Mouse (Mus musculus) v-Abl transformed pro-B cells (cell line): Measurements from ENCODE around the gene Klc2.
"Not testable (repeated sequence)": the region's sequence is repeated elsewhere in the genome, so short reads cannot be mapped to it uniquely, and the experiment has no call there.

Source experiments
- in situ Hi-C, 2 experiments: fragments of 400-800 bp; cut with MboI; formaldehyde crosslinking; loops; one replicate each; pipeline ENCODE4 v1.15.1; 2025; ENCODE audit not compliant: unreplicated experiment in 2 of 2

Gene Klc2

GRCm38 (mm10) chr19:5118384-5118698 is at the start of gene Klc2:
Gene Klc2 (minus strand): TSS chr19:5118560.
- in situ Hi-C loops: no loop called here

DNA sequence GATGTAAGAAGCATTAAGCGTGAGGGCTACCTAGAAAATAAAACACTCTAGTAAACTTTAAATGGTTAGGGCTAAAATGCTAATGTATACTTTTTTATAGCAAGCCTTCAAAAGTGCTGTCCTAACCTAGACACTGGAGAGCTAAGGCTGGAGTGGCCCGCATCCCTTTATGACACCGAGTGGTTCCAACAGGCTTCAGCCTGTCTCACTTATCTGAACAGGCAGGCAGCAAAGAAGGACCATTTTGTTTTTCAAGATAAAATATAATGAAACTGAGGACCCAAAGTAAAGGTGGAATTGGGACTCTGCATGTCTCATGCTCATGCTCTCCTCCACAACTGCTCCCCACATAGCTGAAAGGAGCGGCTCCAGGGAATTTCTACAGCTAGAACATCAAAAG is 49.1 kb upstream of the Klc2 start:
- in situ Hi-C loops: no loop called here

DNA sequence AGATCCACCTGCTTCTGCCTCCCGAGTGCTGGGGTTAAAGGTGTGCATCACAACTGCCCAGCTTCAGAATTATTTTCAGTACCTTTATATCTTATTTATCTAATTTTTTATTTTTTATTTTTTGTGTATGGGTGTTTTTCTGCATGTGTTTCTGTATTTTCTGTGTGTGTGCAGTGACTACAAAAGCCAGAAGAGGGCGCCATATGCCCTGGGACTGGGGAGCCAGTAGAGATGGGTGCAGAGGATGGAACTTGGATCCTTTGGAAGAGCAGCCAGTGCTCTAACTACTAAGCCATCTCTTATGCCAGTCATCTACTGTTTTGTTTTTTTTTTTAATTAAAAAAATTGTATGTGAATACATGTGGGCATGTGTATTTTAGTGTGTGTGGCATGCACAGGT is 46.0 kb upstream of the Klc2 start:
- in situ Hi-C loops: no loop called here

DNA sequence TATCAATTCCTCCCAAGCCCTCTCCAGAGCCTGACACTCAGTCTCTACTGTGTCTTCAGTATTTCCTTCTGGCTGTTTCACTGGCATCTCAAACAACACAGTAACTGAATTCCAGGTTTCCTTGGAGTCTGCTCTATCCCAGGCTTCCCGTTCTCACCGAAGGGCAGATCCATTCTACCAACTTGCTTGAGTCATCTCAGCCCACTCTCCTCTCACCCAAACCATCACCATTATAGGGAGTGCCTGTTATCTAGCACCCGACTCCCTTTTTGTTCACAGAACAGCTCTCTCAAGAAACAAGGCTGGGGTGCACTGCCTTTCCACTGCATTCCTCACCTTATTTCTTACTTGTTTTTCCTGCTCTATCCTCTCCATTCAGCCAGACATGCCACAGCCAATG is 43.6 kb upstream of the Klc2 start:
- in situ Hi-C loops: no loop called here

- in situ Hi-C loops: no loop called here
Measured at GRCm38 (mm10) chr19:5152261-5152660, 33.9 kb upstream of the Klc2 start.

DNA sequence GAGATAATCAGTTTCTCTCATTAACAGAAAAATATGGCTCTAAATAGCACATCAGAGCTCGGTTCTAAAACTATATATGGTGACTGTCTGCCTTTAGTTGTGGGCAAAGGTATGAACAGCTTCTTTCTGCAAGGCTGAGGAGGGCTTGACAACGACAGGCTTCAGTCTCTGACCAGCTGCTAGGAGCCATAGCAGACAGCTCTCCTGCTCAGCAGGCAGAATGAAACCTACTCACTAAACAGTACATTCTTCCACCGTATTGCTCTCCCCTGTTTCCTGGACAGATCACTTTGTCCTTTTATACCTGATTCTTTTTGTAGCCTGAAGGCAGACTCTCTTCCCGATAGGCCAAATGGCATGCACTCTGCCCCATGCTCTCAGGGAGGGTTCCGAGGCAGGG is 33.4 kb upstream of the Klc2 start:
- in situ Hi-C loops: no loop called here

GRCm38 (mm10) chr19:5151331-5151730 is 33.0 kb upstream of the Klc2 start:
- in situ Hi-C loops: no loop called here

DNA sequence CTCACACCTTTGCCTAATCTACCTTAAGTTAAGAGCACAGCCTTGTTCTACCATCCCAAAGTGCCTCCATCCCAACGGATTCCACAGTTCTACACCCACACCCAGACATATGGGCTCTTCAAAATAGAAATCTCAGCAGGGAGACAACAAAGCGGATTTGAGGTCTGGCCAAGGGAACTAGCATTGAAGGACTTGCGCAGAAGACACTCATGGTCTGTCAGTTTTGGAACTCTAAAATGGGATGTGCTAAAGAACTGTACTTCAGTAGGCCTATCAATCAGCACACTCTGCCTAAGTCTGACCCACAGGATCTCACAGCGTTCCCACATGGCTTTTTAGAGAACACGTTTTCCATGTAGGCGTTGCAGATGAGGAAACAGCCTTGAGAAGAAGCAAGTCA is 32.0 kb upstream of the Klc2 start:
- in situ Hi-C loops: no loop called here

GRCm38 (mm10) chr19:5149041-5149440 is 30.7 kb upstream of the Klc2 start:
- in situ Hi-C loops: not testable (repeated sequence)

DNA sequence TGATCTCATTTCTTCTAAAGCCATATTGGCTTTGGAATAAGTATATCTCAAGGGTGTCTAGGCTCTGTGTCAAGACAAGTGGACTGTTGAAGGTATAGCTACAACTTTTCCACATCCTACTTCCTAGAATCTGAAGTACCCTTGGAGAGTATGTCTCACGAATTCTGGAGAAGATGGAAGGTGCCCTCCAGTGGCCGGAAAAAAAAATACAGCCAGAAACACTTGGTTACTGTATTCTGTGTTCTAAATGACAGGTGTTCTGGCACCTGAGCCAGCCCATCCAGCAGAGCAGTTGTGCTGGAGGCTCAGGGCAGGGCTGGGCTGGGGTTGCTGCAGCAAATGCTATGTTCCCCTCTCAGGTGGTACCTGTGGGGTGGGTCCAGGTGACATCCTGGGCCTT is 21.3 kb upstream of the Klc2 start:
- in situ Hi-C loops: loop anchor here (5.0 kb wide), 2 partner anchors 47 to 52 kb away; partner anchors contain the start of genes Tmem151a (in 1 of the 2) and Yif1a (in 1 of the 2)

DNA sequence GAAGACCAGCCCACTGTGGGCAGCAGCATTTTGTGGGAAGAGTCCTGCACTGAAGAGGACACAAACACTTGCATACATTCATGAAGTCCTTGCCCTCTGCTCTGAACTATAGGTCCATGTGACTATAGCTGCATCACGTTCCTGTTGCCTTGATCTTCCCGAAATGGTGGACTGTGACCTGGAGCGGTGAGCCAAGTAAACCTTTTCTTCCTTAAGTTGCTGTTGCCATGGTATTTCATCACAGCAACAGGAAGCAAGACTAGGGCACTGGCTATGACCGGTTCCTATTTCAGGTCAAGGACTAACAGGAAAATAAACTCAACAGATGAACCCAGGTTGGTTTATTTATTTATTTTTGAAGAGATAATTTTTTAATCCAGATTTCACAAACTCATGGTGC is 12.9 kb upstream of the Klc2 start:
- in situ Hi-C loops: no loop called here

DNA sequence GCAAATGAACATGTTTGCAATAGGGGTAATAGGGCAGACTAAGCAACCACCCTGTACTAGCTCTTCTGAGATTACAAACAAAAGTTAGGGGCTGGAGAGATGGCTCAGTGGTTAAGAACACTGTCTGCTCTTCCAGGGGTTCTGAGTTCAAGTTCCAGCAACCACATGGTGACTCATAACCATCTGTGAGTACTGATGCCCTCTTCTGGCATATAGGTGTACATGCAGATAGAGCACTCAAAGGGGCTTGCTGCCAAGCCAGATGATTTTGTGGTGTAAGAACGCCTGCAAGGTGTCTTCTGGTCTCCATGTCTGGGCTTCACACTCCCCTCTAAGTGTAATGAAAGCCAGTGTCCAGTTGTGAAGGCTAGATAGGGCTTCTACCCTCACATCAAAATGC is 11.4 kb upstream of the Klc2 start:
- in situ Hi-C loops: no loop called here

DNA sequence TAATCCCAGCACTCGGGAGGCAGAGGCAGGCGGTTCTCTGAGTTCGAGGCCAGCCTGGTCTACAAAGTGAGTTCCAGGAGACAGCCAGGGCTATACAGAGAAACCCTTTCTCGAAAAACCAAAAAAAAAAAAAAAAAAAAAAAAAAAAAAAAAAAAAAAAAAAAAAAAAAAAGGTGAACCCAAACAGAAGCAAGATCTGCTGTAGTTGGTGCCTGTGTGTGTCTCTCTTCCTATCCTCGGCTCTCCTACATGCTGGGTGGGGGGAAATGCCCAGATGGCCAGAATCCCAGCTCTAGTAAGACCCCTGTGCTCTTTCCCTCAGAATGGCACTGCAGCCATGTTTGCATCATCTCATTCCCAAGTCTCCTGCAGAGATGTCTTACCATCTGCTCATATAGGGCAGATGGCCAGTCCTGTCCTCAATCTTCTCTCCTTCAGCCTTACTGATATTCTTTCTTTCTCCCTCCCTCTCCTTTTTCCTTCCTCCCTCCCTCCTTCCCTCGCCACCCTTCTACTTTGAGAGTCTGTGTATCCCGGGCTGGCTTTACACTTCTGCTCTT is 5.8 kb upstream of the Klc2 start:
- in situ Hi-C loops: no loop called here

- in situ Hi-C loops: no loop called here
Measured at GRCm38 (mm10) chr19:5123241-5123640, 4.9 kb upstream of the Klc2 start.

DNA sequence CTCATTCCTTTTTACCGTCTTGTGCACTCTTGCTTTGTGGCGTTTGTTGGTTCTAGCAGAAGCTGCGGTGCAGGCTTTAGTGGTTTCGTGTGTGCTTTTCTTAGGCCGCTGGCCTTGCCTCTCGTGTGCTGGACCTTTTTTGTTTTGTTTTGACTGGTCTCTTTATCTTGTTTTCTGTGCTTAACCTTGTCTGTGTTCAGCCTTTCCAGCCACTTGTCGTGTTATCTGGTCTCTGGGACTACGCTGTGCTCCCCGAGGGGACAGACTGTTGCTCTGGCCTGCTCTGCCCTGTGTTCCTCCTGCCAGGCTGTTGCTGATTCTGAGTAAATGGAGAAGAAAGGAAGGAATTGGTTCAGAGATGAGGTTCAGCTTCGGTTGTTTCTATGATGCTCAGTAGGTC is 4.1 kb upstream of the Klc2 start:
- in situ Hi-C loops: no loop called here

GRCm38 (mm10) chr19:5117494-5118383 is 621 bp downstream of the Klc2 start:
- in situ Hi-C loops: no loop called here

GRCm38 (mm10) chr19:5113783-5114182 is 4.6 kb downstream of the Klc2 start:
- in situ Hi-C loops: no loop called here

DNA sequence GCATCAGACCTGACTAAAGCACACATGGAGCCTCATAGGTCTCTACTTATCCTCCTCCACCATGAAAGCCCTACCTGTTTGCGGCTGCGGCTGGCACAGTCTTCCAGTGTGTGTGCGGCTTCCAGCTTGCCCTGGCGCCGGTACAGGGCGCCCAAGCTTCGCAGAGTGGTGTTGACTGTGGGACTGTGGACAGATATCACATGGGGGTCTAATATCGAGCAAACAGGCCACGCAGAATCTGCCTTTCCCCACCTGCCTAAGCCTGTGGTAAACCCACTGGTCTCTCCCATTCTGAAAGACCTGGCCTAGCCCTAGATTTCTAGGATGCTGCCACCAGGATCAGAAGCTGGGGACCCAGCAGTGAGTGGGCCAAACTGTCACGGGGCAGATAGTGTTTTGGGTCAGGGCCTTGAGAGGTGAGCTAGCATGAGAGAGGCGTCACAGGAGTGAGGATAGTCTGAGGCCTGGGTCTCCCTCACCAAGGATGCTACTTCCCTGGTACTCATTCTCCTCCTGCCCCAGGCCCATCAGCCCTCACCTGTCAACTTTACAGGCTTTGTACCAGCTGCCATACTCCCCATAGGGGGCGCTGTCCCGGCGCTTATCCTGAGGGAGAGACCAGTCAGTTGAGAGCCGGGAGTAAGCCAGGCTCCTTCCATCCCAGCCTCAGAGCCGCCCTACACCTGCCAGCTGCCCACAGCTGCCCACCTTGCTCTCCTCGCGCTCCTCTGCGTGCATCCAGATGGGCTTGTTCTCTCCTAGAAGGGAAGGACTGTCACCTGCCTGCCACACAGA is 8.5 kb downstream of the Klc2 start:
- in situ Hi-C loops: no loop called here

DNA sequence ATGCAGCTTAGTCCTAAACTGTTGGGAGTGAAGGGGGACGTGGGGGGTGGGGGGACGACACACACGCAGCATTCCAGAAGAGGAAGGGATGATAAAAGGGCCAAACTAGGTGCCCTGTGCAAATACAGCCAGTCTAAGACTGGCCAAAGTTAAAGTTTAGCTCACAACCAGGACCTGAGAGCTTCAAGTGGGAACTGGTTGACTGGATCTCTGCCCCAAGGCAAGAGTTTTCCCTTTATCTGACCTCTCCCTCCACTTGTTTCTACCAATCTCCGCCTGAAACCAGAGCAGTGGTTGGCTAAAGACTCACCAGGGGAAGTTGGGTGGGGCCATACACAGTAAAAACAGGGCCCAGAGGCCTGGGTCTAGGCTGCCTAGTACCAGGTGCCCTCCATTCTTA is 9.7 kb downstream of the Klc2 start:
- in situ Hi-C loops: no loop called here

DNA sequence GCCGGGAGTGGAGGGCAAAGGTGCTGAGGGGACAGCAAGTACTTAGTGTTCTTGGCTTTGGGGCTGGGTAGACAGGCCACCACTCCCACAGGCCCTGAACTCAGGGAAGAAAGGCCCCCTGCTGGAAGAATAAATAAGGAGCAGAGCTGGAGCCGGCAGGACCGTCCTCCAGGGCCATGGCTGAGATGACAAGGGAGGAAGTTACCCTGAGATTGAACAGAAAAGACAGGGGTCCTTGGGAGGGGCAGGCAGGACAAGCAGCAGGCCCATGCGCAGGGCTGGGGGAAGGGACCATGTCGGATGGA is 10.1 kb downstream of the Klc2 start:
- in situ Hi-C loops: no loop called here

GRCm38 (mm10) chr19:5107556-5108270 is 10.6 kb downstream of the Klc2 start:
- in situ Hi-C loops: no loop called here
